Mouse (Mus musculus) limb, embryonic 15.5 days (tissue): Measurements from ENCODE around the gene Olfr147. TPM values are rescaled to one million over a fixed set of nuclear protein-coding genes. Genes with fewer than 3 reads are reported as not detected.
"Not testable (repeated sequence)": the region's sequence is repeated elsewhere in the genome, so short reads cannot be mapped to it uniquely, and the experiment has no call there.

Experiments used
- ATAC-seq: fragments of 200-750 bp; cut with Nextera tagmentation; 2 replicates; pipeline ENCODE4 v1.8.0; 2017; ENCODE audit warnings: low read depth, moderate TSS enrichment; ENCODE audit not compliant: insufficient number of reproducible peaks, low FRiP score, low TSS enrichment
- H3K27ac ChIP-seq: fragments of 300-500 bp; sonication (generic); 2 replicates; pipeline ENCODE4 v1.5.1; 2015; ENCODE audit warnings: moderate library complexity, mild to moderate bottlenecking, inconsistent platforms
- H3K27me3 ChIP-seq: fragments of 300-500 bp; sonication (generic); 2 replicates; pipeline ENCODE4 v1.6.1; 2015; ENCODE audit warnings: inconsistent platforms
- H3K36me3 ChIP-seq: fragments of 300-500 bp; sonication (generic); 2 replicates; pipeline ENCODE4 v1.6.1; 2015; ENCODE audit warnings: inconsistent platforms
- H3K4me1 ChIP-seq: fragments of 300-500 bp; sonication (generic); 2 replicates; pipeline ENCODE4 v1.6.1; 2015; ENCODE audit warnings: inconsistent platforms
- H3K4me2 ChIP-seq: fragments of 300-500 bp; sonication (generic); 2 replicates; pipeline ENCODE4 v1.6.1; 2015; ENCODE audit warnings: mild to moderate bottlenecking, inconsistent platforms
- H3K4me3 ChIP-seq: fragments of 300-500 bp; sonication (generic); 2 replicates; pipeline ENCODE4 v1.5.1; 2015; ENCODE audit warnings: mild to moderate bottlenecking, inconsistent platforms
- H3K9ac ChIP-seq: fragments of 300-500 bp; sonication (generic); 2 replicates; pipeline ENCODE4 v1.6.1; 2015; ENCODE audit warnings: inconsistent platforms
- H3K9me3 ChIP-seq: fragments of 300-500 bp; sonication (generic); 2 replicates; pipeline ENCODE4 v1.6.1; 2016; ENCODE audit warnings: inconsistent platforms
- whole genome bisulfite sequencing: fragments of 180-500 bp; shearing (Covaris S2); methylation state at CpG from one replicate; pipeline ENCODE4 v1.1.7; 2015; 5-methylcytosine and 5-hydroxymethylcytosine counted together
- polyA plus RNA-seq: library from polyadenylated mRNA; unstranded; fragments of >200 nt; fragmentation: Nextera tagmentation; extraction: Ambion mirVana; gene quantifications from 2 replicates; pipeline ENCODE4 v1.2.1, GENCODE M21; 2015

The Olfr147 gene
- polyA plus RNA-seq, result not detected in 2 replicates

DNA sequence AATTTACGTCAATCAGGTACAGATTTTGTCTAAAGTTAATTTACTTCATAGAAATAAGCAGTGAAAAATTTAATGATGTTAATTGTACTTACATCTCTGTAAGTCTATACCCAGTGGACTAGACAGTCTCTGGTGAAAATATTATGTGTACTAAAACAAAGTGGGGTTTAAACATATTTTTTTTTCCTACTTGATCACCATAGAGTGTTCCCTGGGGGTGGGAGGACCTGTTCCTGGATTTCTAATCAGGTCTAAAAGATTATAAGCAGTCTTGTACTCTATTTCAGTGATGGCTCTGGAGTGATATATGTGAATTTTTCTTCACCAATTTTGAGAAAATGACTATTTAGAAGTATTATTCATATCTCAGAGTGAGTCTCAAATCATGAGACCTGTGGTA is at the start of gene Olfr147:
Olfr147 (plus strand) TSS at position 301 of the 400 bp plus-strand sequence.
- no peaks in the 10 kb centered on the region for H3K9me3 ChIP-seq
- H3K4me1 ChIP-seq, result no peaks in the 10 kb centered on the region
- no peak within 1 kb of the TSS for H3K4me3 ChIP-seq
- H3K27ac ChIP-seq, result no peak within 1 kb of the TSS
- H3K4me2 ChIP-seq, result no peak within 1 kb of the TSS
- H3K27me3 ChIP-seq, result no peaks in the 10 kb centered on the region
- 73% methylated on average over 1 of the region's 1 CpGs for WGBS
- H3K9ac ChIP-seq, result no peak within 1 kb of the TSS
- no peaks in the 10 kb centered on the region for H3K36me3 ChIP-seq
- no peak for ATAC-seq

DNA sequence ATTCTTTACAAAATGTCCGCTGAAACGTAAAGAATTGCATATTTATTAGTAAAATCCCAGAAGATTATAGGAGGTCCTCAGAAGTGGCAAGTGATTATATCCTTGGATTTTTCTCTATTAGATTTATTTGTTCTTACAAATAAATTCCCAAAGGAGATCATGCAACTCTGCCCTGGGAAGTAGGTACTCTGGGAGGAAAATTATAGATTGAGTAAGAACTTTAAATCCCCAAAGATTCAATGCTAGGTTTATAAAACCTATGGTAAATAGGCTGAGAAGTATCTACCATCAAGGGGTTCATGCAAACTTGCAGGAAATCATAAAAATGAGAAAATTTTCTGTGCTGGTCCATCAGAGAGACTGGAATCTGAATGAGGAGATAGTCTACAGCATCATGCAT is 34.9 kb upstream of the Olfr147 start, which contains the start of gene Olfr250:
Olfr250 (plus strand) TSS at position 301 of the 400 bp plus-strand sequence.
- no peak for ATAC-seq
- H3K36me3 ChIP-seq, result no peaks in the 10 kb centered on the region
- H3K4me3 ChIP-seq, result no peak within 1 kb of the TSS
- H3K27me3 ChIP-seq, result no peaks in the 10 kb centered on the region
- no peaks in the 10 kb centered on the region for H3K9me3 ChIP-seq
- no peak within 1 kb of the TSS for H3K9ac ChIP-seq
- WGBS, result 93% methylated on average over 2 of the region's 2 CpGs
- H3K4me1 ChIP-seq, result no peaks in the 10 kb centered on the region
- no peak within 1 kb of the TSS for H3K27ac ChIP-seq
- H3K4me2 ChIP-seq, result no peak within 1 kb of the TSS

DNA sequence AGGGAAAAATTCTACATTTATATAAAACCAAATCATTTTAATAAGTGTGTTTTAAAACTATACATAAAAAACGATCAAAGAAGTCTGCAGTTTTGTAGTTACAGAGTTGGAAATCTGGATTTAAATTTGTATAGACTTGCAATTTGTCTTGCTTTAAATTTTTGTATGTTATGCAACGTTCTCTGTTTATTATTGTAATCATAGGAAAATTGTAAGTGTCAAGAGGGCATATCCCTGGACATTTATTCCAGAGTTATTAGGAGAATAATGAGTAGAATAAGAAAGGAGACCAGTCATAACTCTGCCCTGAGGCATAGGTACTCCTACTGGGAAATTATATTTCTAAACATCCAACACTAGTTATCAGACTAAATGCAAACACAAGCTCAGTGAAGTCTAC is 24.7 kb upstream of the Olfr147 start, which contains the start of gene Olfr251:
Olfr251 (plus strand) TSS at position 301 of the 400 bp plus-strand sequence.
- H3K4me3 ChIP-seq, result no peak within 1 kb of the TSS
- no peaks in the 10 kb centered on the region for H3K4me1 ChIP-seq
- no peak for ATAC-seq
- no peak within 1 kb of the TSS for H3K4me2 ChIP-seq
- 56% methylated on average over 2 of the region's 2 CpGs for WGBS
- no peaks in the 10 kb centered on the region for H3K9me3 ChIP-seq
- H3K27me3 ChIP-seq, result no peaks in the 10 kb centered on the region
- no peak within 1 kb of the TSS for H3K27ac ChIP-seq
- no peak within 1 kb of the TSS for H3K9ac ChIP-seq
- H3K36me3 ChIP-seq, result no peaks in the 10 kb centered on the region

DNA sequence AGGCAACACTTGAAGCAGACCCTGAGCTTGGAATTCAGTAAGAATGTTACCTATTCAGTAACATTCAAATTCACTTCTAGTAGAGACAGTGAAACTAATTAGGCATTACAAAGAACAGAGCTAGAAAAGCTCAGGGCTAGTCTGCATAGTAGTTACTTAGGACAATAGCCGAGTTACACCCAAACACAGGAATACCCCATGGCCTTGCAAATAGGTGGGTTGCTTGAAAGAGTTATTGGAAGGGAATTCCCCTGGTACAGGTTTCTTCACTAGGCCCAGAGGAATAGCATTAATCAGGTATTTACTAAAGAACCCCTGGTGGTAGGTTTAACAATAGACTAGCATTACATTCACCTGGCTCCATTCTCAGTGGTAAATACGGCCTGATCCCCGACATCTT is 6.0 kb downstream of the Olfr147 start:
- not testable (repeated sequence) for H3K4me2 ChIP-seq, ATAC-seq, H3K4me3 ChIP-seq, H3K27ac ChIP-seq, H3K36me3 ChIP-seq, H3K9me3 ChIP-seq, H3K9ac ChIP-seq, H3K27me3 ChIP-seq, H3K4me1 ChIP-seq
- 90% methylated on average over 3 of the region's 3 CpGs for WGBS

DNA sequence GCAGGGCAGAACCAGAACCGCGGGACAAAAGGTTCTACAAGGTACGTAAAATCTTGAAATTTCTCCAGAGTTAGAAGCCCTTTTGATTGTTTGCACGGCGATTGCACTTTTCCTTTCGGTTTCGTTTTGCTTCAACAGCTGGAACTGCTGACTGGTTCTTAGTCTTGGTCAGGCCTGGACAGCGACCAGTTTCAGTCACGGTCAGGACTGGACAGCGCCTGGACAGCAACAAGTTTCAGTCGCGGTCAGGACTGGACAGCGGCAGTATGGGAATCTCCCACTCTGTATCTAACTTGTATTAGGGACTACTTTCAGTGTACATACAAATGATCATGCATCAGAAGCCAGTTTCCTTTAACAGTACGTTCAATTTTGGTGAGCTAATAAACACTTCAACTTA is 12.0 kb downstream of the Olfr147 start:
- not testable (repeated sequence) for H3K4me2 ChIP-seq, H3K27me3 ChIP-seq, H3K9ac ChIP-seq, H3K27ac ChIP-seq, H3K9me3 ChIP-seq, ATAC-seq, H3K4me1 ChIP-seq, H3K4me3 ChIP-seq, H3K36me3 ChIP-seq
- 90% methylated on average over 14 of the region's 14 CpGs for WGBS

DNA sequence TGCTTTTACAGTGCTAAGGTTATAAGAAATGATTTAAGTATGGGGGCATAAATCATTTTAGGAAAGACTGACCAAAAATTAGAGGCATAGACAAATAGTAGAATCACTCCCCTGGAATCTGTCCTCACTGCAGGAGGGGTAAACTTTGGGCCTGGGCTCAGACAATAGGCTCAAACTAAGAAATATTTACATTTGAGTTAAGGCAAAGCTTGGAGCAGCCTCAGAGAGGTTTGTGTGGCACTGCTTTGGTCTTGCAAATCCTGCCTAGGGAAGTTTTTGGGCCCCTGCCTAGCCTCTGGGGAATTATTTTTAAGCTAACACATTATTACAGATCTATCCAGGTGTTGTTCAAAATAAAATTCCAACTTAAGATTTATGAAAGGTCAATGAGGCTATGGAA is 22.3 kb downstream of the Olfr147 start:
- Histone ChIP-seq H3K9me3 (no peaks in the 10 kb centered on the region), H3K4me3 (no peak overlapping the region), H3K27me3 (no peaks in the 10 kb centered on the region), H3K4me1 (no peaks in the 10 kb centered on the region), H3K36me3 (no peaks in the 10 kb centered on the region), H3K4me2 (no peak overlapping the region), H3K9ac (no peak overlapping the region), H3K27ac (no peak overlapping the region)
- ATAC-seq, result no peak

DNA sequence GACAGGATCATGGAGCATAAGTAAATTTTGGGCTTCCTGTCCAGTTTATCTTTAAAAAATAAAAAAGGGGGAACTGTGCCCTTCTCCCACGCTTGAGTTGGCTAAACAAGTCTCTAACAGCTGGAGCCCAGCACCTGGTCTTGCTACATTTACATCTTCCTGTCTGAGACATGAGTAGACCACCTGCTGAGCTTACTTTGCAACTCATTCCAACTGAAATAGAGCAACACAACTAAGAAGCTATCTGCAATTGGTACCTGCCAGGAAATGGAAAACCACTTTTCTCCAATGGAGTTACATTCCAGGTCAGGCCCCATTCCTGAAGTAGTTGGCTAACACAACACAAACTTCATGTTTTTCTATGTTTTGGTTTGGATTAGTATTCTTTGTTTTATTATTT is 25.5 kb downstream of the Olfr147 start:
- Histone ChIP-seq H3K9ac (no peak overlapping the region), H3K27ac (no peak overlapping the region), H3K4me3 (no peak overlapping the region), H3K4me1 (no peaks in the 10 kb centered on the region), H3K9me3 (no peaks in the 10 kb centered on the region), H3K36me3 (no peaks in the 10 kb centered on the region), H3K4me2 (no peak overlapping the region), H3K27me3 (no peaks in the 10 kb centered on the region)
- no peak for ATAC-seq
- 37% methylated on average over 1 of the region's 1 CpGs for WGBS

DNA sequence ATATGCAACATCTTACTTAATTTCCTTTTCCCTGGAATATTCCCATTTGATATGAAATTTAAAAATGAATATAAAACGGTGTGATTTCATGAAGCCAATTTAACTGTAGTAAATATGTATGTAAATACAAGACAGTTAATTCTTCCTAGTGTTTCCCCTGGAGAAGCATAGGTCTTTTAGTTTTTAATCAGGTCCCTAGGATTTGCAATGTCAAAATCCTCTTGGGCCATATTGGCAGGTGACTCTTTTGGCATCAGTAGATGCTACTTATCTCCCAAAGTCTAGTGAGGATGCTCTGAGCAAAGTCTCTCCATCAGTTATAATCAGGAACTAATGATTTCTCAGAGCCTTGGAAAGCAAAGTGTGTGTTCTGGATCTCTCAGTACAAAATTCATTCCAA is 27.7 kb downstream of the Olfr147 start, which contains the start of gene Olfr901:
Olfr901 (plus strand) TSS at position 301 of the 400 bp plus-strand sequence.
- H3K4me3 ChIP-seq, result no peak within 1 kb of the TSS
- no peak within 1 kb of the TSS for H3K27ac ChIP-seq
- no peak for ATAC-seq
- H3K27me3 ChIP-seq, result no peaks in the 10 kb centered on the region
- no peaks in the 10 kb centered on the region for H3K9me3 ChIP-seq
- no peak within 1 kb of the TSS for H3K9ac ChIP-seq
- H3K4me1 ChIP-seq, result no peaks in the 10 kb centered on the region
- no peaks in the 10 kb centered on the region for H3K36me3 ChIP-seq
- 76% methylated on average over 1 of the region's 1 CpGs for WGBS
- no peak within 1 kb of the TSS for H3K4me2 ChIP-seq

DNA sequence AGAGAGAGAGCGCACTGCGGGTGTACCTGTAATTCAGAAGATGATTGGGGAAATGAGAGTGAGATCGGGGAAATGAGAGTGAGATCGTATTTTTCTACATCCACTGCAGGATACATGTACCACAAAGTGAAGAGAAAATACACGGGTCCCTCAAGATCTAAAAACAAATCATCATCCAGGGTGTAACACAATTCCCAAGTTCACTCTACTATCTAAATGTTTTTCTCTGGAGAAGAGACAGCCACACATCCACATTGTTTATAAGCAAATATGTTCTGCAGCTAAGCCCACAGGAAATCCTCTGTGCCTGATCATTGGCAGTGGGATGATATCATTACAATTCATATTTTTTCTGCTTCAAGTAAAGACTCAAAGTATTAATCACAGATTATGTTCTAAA is 45.9 kb downstream of the Olfr147 start, which contains the start of gene Olfr902:
Olfr902 (plus strand) TSS at position 301 of the 400 bp plus-strand sequence.
- H3K27me3 ChIP-seq, result no peaks in the 10 kb centered on the region
- no peaks in the 10 kb centered on the region for H3K36me3 ChIP-seq
- WGBS, result 87% methylated on average over 5 of the region's 5 CpGs
- ATAC-seq, result no peak
- H3K4me1 ChIP-seq, result no peaks in the 10 kb centered on the region
- no peak within 1 kb of the TSS for H3K9ac ChIP-seq
- H3K4me2 ChIP-seq, result no peak within 1 kb of the TSS
- no peaks in the 10 kb centered on the region for H3K9me3 ChIP-seq
- H3K4me3 ChIP-seq, result no peak within 1 kb of the TSS
- H3K27ac ChIP-seq, result no peak within 1 kb of the TSS

Other genes with a start within 250 kb of the Olfr147 start
- gene Olfr891, start 220.9 kb upstream of the Olfr147 start, polyA plus RNA-seq, result not detected in 2 replicates
- 0.07 TPM in 1 of 2 replicates, not detected in the other for gene Olfr893, start 193.3 kb upstream of the Olfr147 start, polyA plus RNA-seq
- not detected in 2 replicates for gene Olfr894, start 183.6 kb upstream of the Olfr147 start, polyA plus RNA-seq
- not detected in 2 replicates for gene Olfr143, start 148.9 kb upstream of the Olfr147 start, polyA plus RNA-seq
- not detected in 2 replicates for gene Olfr895, start 133.8 kb upstream of the Olfr147 start, polyA plus RNA-seq
- gene Olfr896-ps1, start 110.6 kb upstream of the Olfr147 start, polyA plus RNA-seq, result not detected in 2 replicates
- not detected in 2 replicates for gene Olfr25, start 72.6 kb upstream of the Olfr147 start, polyA plus RNA-seq
- gene Olfr898, start 53.3 kb upstream of the Olfr147 start, polyA plus RNA-seq, result not detected in 2 replicates
- gene Olfr250, start 34.8 kb upstream of the Olfr147 start, polyA plus RNA-seq, result not detected in 2 replicates
- gene Olfr251, start 24.6 kb upstream of the Olfr147 start, polyA plus RNA-seq, result not detected in 2 replicates
- gene Olfr901, start 27.8 kb downstream of the Olfr147 start, polyA plus RNA-seq, result not detected in 2 replicates
- gene Olfr902, start 46.0 kb downstream of the Olfr147 start, polyA plus RNA-seq, result not detected in 2 replicates
- gene Olfr904, start 61.4 kb downstream of the Olfr147 start, polyA plus RNA-seq, result not detected in 2 replicates
- gene Olfr905, start 69.4 kb downstream of the Olfr147 start, polyA plus RNA-seq, result not detected in 2 replicates
- not detected in 2 replicates for gene Olfr906, start 85.4 kb downstream of the Olfr147 start, polyA plus RNA-seq
- gene Olfr907, start 94.1 kb downstream of the Olfr147 start, polyA plus RNA-seq, result not detected in 2 replicates
- not detected in 2 replicates for gene Olfr911-ps1, start 119.9 kb downstream of the Olfr147 start, polyA plus RNA-seq
- not detected in 2 replicates for gene Olfr910, start 136.2 kb downstream of the Olfr147 start, polyA plus RNA-seq
- gene Olfr912, start 178.5 kb downstream of the Olfr147 start, polyA plus RNA-seq, result not detected in 2 replicates
- not detected in 2 replicates for gene Olfr913, start 191.1 kb downstream of the Olfr147 start, polyA plus RNA-seq
- gene Olfr914, start 203.4 kb downstream of the Olfr147 start, polyA plus RNA-seq, result not detected in 2 replicates